In genomic region chr5:120050728-120051436, GRCm38 (mm10) we compare ENCODE assay signal across 24 mouse cellular contexts.
DNase-seq lines count a peak whose midpoint lies in the region; ATAC-seq and TF ChIP-seq lines count a peak whose summit lies in the region.
"Had no signal": no experiment of that assay in that cellular context is flagged by ENCODE, and none has a peak within 500 bp of the region (broad histone marks: within the 10 kb centered on the region; RNA-seq: fewer than 3 reads in every experiment).

No protein-coding gene starts in this region.

- no peak for TF ChIP-seq RAD21 in CH12.LX (IDR thresholded peaks at IDR 0.05; ENCODE audit: low read depth, low read length)

- DNase-seq in forebrain, embryonic 14.5 days (ENCODE audit: low spot score) = peak; percentile 91
- peak; percentile 5 for DNase-seq in layer of hippocampus, adult 9-11 months
- no peak for DNase-seq in layer of hippocampus, adult 18-20 months (ENCODE audit: low spot score in 2 of 2)
- peak; percentile 1 for DNase-seq in CH12.LX (ENCODE audit: extremely low read depth)
- DNase-seq in ovary, adult 18-20 months (ENCODE audit: low spot score) = no peak
- DNase-seq in thymus, postnatal 0 days (ENCODE audit: low spot score) = no peak
- DNase-seq: adrenal gland, postnatal 25 days; cerebellum, adult 11-12 months; cerebellum, postnatal 10 days; gastrocnemius, postnatal 14 days; heart, adult 11 months; heart, postnatal 10 days; kidney, postnatal 36 days; left cerebral cortex, postnatal 4 days; lung, embryonic 14.5 days; thymus, adult 2 months had no signal

- no peak for TF ChIP-seq POLR2A in CH12.LX (IDR thresholded peaks at IDR 0.05; ENCODE audit: low read depth, low read length)

- no peaks in the 10 kb centered on the region for H3K79me2 ChIP-seq in CH12.LX (replicated peaks; ENCODE audit: control insufficient read depth, extremely low read depth, insufficient read depth, poor library complexity, severe bottlenecking)

- no peak overlapping the region for H3K9ac ChIP-seq in forebrain, embryonic 14.5 days (ENCODE audit: low read length)
- no peak overlapping the region for H3K9ac ChIP-seq in forebrain, embryonic 12.5 days
- H3K9ac ChIP-seq in CH12.LX (ENCODE audit: insufficient read depth, low read depth) = no peak overlapping the region
- no peak overlapping the region for H3K9ac ChIP-seq in midbrain, embryonic 15.5 days
- H3K9ac ChIP-seq: heart, embryonic 12.5 days; kidney, embryonic 15.5 days; limb, embryonic 15.5 days; liver, embryonic 14.5 days; lung, embryonic 14.5 days had no signal

- in situ Hi-C loops in CH12.LX (cut with MboI; ENCODE audit: low pct_ligation_motif_present, low pct_unique_long_range_greater_than_20kb, low sequenced_read_pairs) = no loop called here

- no peak overlapping the region for H3K4me3 ChIP-seq in forebrain, embryonic 14.5 days (ENCODE audit: low read depth, low read length)
- no peak overlapping the region for H3K4me3 ChIP-seq in forebrain, embryonic 12.5 days (replicated peaks)
- no peak overlapping the region for H3K4me3 ChIP-seq in CH12.LX (replicated peaks in 1 of 3; ENCODE audit: low read depth in 2 of 3, low read length in 2 of 3, poor library complexity in 1 of 3)
- no peak overlapping the region for H3K4me3 ChIP-seq in midbrain, embryonic 15.5 days
- H3K4me3 ChIP-seq: embryonic facial prominence, embryonic 10.5 days; heart, embryonic 12.5 days; kidney, embryonic 15.5 days; limb, embryonic 15.5 days had no signal

- H3K27ac ChIP-seq in forebrain, embryonic 14.5 days (ENCODE audit: low read depth, low read length) = peak overlapping the region; percentile 55
- no peak overlapping the region for H3K27ac ChIP-seq in forebrain, embryonic 12.5 days
- H3K27ac ChIP-seq in CH12.LX (ENCODE audit: insufficient read depth, low read depth) = no peak overlapping the region
- H3K27ac ChIP-seq in midbrain, embryonic 15.5 days = peak overlapping the region; percentile 38
- H3K27ac ChIP-seq: embryonic facial prominence, embryonic 10.5 days; kidney, embryonic 15.5 days; limb, embryonic 15.5 days; liver, embryonic 14.5 days had no signal

- TF ChIP-seq EP300 in CH12.LX (IDR thresholded peaks at IDR 0.05; ENCODE audit: low read length) = no peak

- ATAC-seq in forebrain, embryonic 14.5 days = peak; percentile 87
- ATAC-seq in forebrain, embryonic 12.5 days (ENCODE audit: low FRiP score) = no peak
- no peak for ATAC-seq in midbrain, embryonic 15.5 days (replicated peaks)
- ATAC-seq: intestine, postnatal 0 days had no signal

- TF ChIP-seq CTCF in CH12.LX (conservative IDR thresholded peaks at IDR 0.05 in 1 of 2, IDR thresholded peaks at IDR 0.05 in 1 of 2; ENCODE audit: low read depth in 2 of 2, low read length in 2 of 2) = no peak

- dilution Hi-C loops in CH12.LX (cut with MboI; ENCODE audit: extremely low pct_ligation_motif_present, extremely low pct_unique_long_range_greater_than_20kb, low sequenced_read_pairs) = no loop called here

- H3K4me2 ChIP-seq in forebrain, embryonic 14.5 days (ENCODE audit: low read length) = no peak overlapping the region
- no peak overlapping the region for H3K4me2 ChIP-seq in forebrain, embryonic 12.5 days
- no peak overlapping the region for H3K4me2 ChIP-seq in CH12.LX (ENCODE audit: insufficient read depth, low read depth, poor library complexity, severe bottlenecking)
- no peak overlapping the region for H3K4me2 ChIP-seq in midbrain, embryonic 15.5 days
- H3K4me2 ChIP-seq: heart, embryonic 12.5 days; kidney, embryonic 15.5 days; limb, embryonic 15.5 days; lung, embryonic 14.5 days had no signal

- WGBS in forebrain, embryonic 14.5 days = 32% methylated on average over 8 of the region's 8 CpGs
- WGBS in forebrain, embryonic 12.5 days = 64% methylated on average over 8 of the region's 8 CpGs
- 74% methylated on average over 8 of the region's 8 CpGs for WGBS in midbrain, embryonic 15.5 days

- no peaks in the 10 kb centered on the region for H3K36me3 ChIP-seq in forebrain, embryonic 14.5 days (ENCODE audit: control insufficient read depth, insufficient read depth, low read length)
- H3K36me3 ChIP-seq in forebrain, embryonic 12.5 days (replicated peaks) = no peaks in the 10 kb centered on the region
- H3K36me3 ChIP-seq in CH12.LX (replicated peaks in 1 of 2; ENCODE audit: control insufficient read depth in 1 of 2, insufficient read depth in 1 of 2, low read length in 1 of 2) = no peaks in the 10 kb centered on the region
- no peaks in the 10 kb centered on the region for H3K36me3 ChIP-seq in midbrain, embryonic 15.5 days (replicated peaks)
- H3K36me3 ChIP-seq: embryonic facial prominence, embryonic 10.5 days; heart, embryonic 12.5 days; kidney, embryonic 15.5 days; limb, embryonic 15.5 days had no signal

- no peaks in the 10 kb centered on the region for H3K9me3 ChIP-seq in forebrain, embryonic 14.5 days (replicated peaks; ENCODE audit: control insufficient read depth, low read length)
- H3K9me3 ChIP-seq in forebrain, embryonic 12.5 days = no peaks in the 10 kb centered on the region
- H3K9me3 ChIP-seq in CH12.LX (replicated peaks; ENCODE audit: low read length) = peaks cover 59% of the 10 kb centered on the region
- no peaks in the 10 kb centered on the region for H3K9me3 ChIP-seq in midbrain, embryonic 15.5 days
- H3K9me3 ChIP-seq: embryonic facial prominence, embryonic 10.5 days; heart, embryonic 12.5 days; kidney, embryonic 15.5 days; limb, embryonic 15.5 days had no signal

- H3K27me3 ChIP-seq in forebrain, embryonic 14.5 days (replicated peaks; ENCODE audit: control insufficient read depth, insufficient read depth, low read length) = no peaks in the 10 kb centered on the region
- no peaks in the 10 kb centered on the region for H3K27me3 ChIP-seq in forebrain, embryonic 12.5 days
- no peaks in the 10 kb centered on the region for H3K27me3 ChIP-seq in CH12.LX (replicated peaks)
- no peaks in the 10 kb centered on the region for H3K27me3 ChIP-seq in midbrain, embryonic 15.5 days (replicated peaks)
- H3K27me3 ChIP-seq: heart, embryonic 12.5 days; limb, embryonic 15.5 days had no signal

- H3K4me1 ChIP-seq in forebrain, embryonic 14.5 days (ENCODE audit: control insufficient read depth, insufficient read depth, low read length) = peaks cover 8% of the 10 kb centered on the region
- no peaks in the 10 kb centered on the region; the same call in 1 of the 2 replicates for H3K4me1 ChIP-seq in forebrain, embryonic 12.5 days
- H3K4me1 ChIP-seq in CH12.LX (ENCODE audit: control insufficient read depth in 1 of 2, insufficient read depth in 2 of 2) = no peaks in the 10 kb centered on the region
- H3K4me1 ChIP-seq in midbrain, embryonic 15.5 days = no peaks in the 10 kb centered on the region
- H3K4me1 ChIP-seq: embryonic facial prominence, embryonic 10.5 days; heart, embryonic 12.5 days; limb, embryonic 15.5 days had no signal

TF ChIP-seq in CH12.LX, 34 proteins besides CTCF, POLR2A, EP300 and RAD21:
- TF ChIP-seq RCOR1 (conservative IDR thresholded peaks at IDR 0.05; ENCODE audit: low read depth, low read length) (no peak), NRF1 (IDR thresholded peaks at IDR 0.05; ENCODE audit: low read depth, low read length) (no peak), JUN (IDR thresholded peaks at IDR 0.05; ENCODE audit: insufficient read depth, low read depth, low read length) (no peak), ZKSCAN1 (IDR thresholded peaks at IDR 0.05; ENCODE audit: borderline replicate concordance, low read depth, low read length) (no peak), MAFK (IDR thresholded peaks at IDR 0.05; ENCODE audit: insufficient replicate concordance, low read length) (no peak), HCFC1 (IDR thresholded peaks at IDR 0.05; ENCODE audit: low read depth, low read length) (no peak), UBTF (IDR thresholded peaks at IDR 0.05; ENCODE audit: low read depth, low read length) (no peak), POLR2AphosphoS2 (IDR thresholded peaks at IDR 0.05; ENCODE audit: low read depth, low read length) (no peak), ELF1 (IDR thresholded peaks at IDR 0.05; ENCODE audit: low read depth, low read length) (no peak), ETS1 (conservative IDR thresholded peaks at IDR 0.05; ENCODE audit: low read depth, low read length) (no peak), E2F4 (IDR thresholded peaks at IDR 0.05; ENCODE audit: insufficient replicate concordance, low read depth, low read length) (no peak), NELFE (IDR thresholded peaks at IDR 0.05; ENCODE audit: low read depth, low read length) (no peak), ZMIZ1 (IDR thresholded peaks at IDR 0.05; ENCODE audit: low read depth, low read length) (no peak)

Comparison
In these comparisons a context has a peak if more than half of its experiments do, and no peak if none do; other contexts are left out.
1. DNase-seq: peak in forebrain, embryonic 14.5 days (single experiment), layer of hippocampus, adult 9-11 months (single experiment) and CH12.LX (single experiment); none in layer of hippocampus, adult 18-20 months (0 of 2), ovary, adult 18-20 months (single experiment) and thymus, postnatal 0 days (single experiment).
2. H3K27ac ChIP-seq: peak in forebrain, embryonic 14.5 days (single experiment) and midbrain, embryonic 15.5 days (single experiment); none in forebrain, embryonic 12.5 days (single experiment) and CH12.LX (single experiment).